Mouse (Mus musculus): Measurements from ENCODE around the gene Lrrn2.

DNA sequence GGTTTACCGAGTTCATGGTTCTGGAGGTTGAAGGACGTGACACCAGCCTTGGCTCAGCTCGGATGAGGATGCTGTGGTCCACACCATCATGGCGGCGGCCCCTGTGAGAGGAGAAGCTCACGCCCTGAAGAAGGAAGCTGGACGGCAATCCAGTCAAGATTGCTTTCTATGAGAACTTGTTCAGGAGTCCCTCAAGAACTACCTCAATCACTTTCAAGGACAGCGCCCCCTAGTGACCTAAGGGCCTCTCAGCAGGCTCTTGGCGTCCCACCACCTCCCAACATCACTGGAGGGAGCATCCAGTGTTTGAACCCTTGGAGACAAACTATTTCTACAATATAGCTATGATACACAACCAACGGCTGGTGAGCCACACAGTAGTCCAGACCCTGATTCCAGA, 36.5 kb upstream of the Lrrn2 start:
- TF ChIP-seq POLR2A (IDR thresholded peaks at IDR 0.05; ENCODE audit: borderline replicate concordance, control insufficient read depth, low read depth, low read length): no peak
- TF ChIP-seq CTCF (IDR thresholded peaks at IDR 0.05; ENCODE audit: control insufficient read depth, insufficient read depth, low read length): no peak
